Mouse (Mus musculus) MEL (cell line): ENCODE data around the gene Naa60. TPM values are rescaled to one million over a fixed set of nuclear protein-coding genes. Genes with fewer than 3 reads are reported as not detected.

Experiments used
- DNase-seq: peaks from one replicate; pipeline ENCODE4 v3.0.0; 2011; ENCODE audit warnings: low read depth, low spot score
- H3K27ac ChIP-seq: 2 replicates; pipeline ENCODE4 v1.5.1; 2012; ENCODE audit warnings: low read depth, mild to moderate bottlenecking, control low read depth, low read length, moderate library complexity; ENCODE audit not compliant: control insufficient read depth
- H3K27me3 ChIP-seq, 2 experiments: fragments of 150-350 bp in 1 of 2; sonication (generic) in 1 of 2; 2 replicates each; pipeline ENCODE4 v1.6.1; 2012; ENCODE audit warnings: low read length in 2 of 2, mild to moderate bottlenecking in 2 of 2, improper control_type of control experiment in 1 of 2, moderate library complexity in 1 of 2; ENCODE audit not compliant: insufficient read depth in 2 of 2, control insufficient read depth in 1 of 2
- H3K36me3 ChIP-seq, 2 experiments: 2 replicates each; pipeline ENCODE4 v1.6.1; 2012 to 2014; ENCODE audit warnings: low read length in 2 of 2, improper control_type of control experiment in 1 of 2, inconsistent platforms in 1 of 2, mild to moderate bottlenecking in 1 of 2; ENCODE audit not compliant: insufficient read depth in 2 of 2, control insufficient read depth in 1 of 2
- H3K4me1 ChIP-seq, 2 experiments: fragments of 150-350 bp in 1 of 2; sonication (generic) in 1 of 2; 2 replicates each; pipeline ENCODE4 v1.6.1; 2012; ENCODE audit warnings: low read length in 2 of 2, improper control_type of control experiment in 1 of 2, mild to moderate bottlenecking in 1 of 2; ENCODE audit not compliant: insufficient read depth in 2 of 2, control insufficient read depth in 1 of 2
- H3K4me3 ChIP-seq, 2 experiments: fragments of 150-350 bp in 1 of 2; sonication (generic) in 1 of 2; 2 replicates each; pipeline ENCODE4 v1.5.1; 2012; ENCODE audit warnings: low read depth in 2 of 2, low read length in 2 of 2, mild to moderate bottlenecking in 2 of 2, moderate library complexity in 2 of 2, control low read depth in 1 of 2, improper control_type of control experiment in 1 of 2; ENCODE audit not compliant: control insufficient read depth in 1 of 2, insufficient read depth in 1 of 2
- H3K79me2 ChIP-seq: 2 replicates; pipeline ENCODE4 v1.6.1; 2012; ENCODE audit warnings: mild to moderate bottlenecking, low read length, moderate library complexity; ENCODE audit not compliant: control insufficient read depth, poor library complexity, insufficient read depth
- H3K9ac ChIP-seq: 2 replicates; pipeline ENCODE4 v1.6.1; 2012; ENCODE audit warnings: low read depth, mild to moderate bottlenecking, control low read depth, low read length, moderate library complexity; ENCODE audit not compliant: control insufficient read depth, poor library complexity, severe bottlenecking
- H3K9me3 ChIP-seq: fragments of 150-350 bp; sonication (generic); replicated peaks from 2 replicates; pipeline ENCODE4 v1.6.1; 2012; ENCODE audit warnings: mild to moderate bottlenecking, low read length, improper control_type of control experiment, moderate library complexity; ENCODE audit not compliant: insufficient read depth
- E2F4 ChIP-seq: IDR thresholded peaks from 2 replicates; pipeline ENCODE4 v1.6.1; 2011; ENCODE audit warnings: low read depth, low read length, improper control_type of control experiment, borderline replicate concordance
- ELF1 ChIP-seq: IDR thresholded peaks from 2 replicates; pipeline ENCODE4 v1.6.1; 2014; ENCODE audit warnings: low read depth, mild to moderate bottlenecking, inconsistent platforms, low read length, improper control_type of control experiment, moderate library complexity
- GATA1 ChIP-seq: IDR thresholded peaks from 2 replicates; pipeline ENCODE4 v1.6.1; 2011; ENCODE audit warnings: low read depth, low read length, improper control_type of control experiment
- HCFC1 ChIP-seq: IDR thresholded peaks from 2 replicates; pipeline ENCODE4 v1.6.1; 2012; ENCODE audit warnings: low read depth, mild to moderate bottlenecking, inconsistent platforms, low read length, improper control_type of control experiment, moderate library complexity
- JUND ChIP-seq: IDR thresholded peaks from 2 replicates; pipeline ENCODE4 v1.6.1; 2011; ENCODE audit warnings: low read depth, mild to moderate bottlenecking, improper control_type of control experiment, low read length
- MAX ChIP-seq: IDR thresholded peaks from 2 replicates; pipeline ENCODE4 v1.6.1; 2011; ENCODE audit warnings: low read length, improper control_type of control experiment
- MAZ ChIP-seq: IDR thresholded peaks from 2 replicates; pipeline ENCODE4 v1.6.1; 2012; ENCODE audit warnings: low read depth, mild to moderate bottlenecking, inconsistent platforms, low read length, improper control_type of control experiment
- MEF2A ChIP-seq: IDR thresholded peaks from 2 replicates; pipeline ENCODE4 v1.6.1; 2014; ENCODE audit warnings: low read depth, mild to moderate bottlenecking, inconsistent platforms, low read length, improper control_type of control experiment; ENCODE audit not compliant: poor library complexity, insufficient replicate concordance, severe bottlenecking; ENCODE audit errors: extremely low read depth
- MXI1 ChIP-seq: IDR thresholded peaks from 2 replicates; pipeline ENCODE4 v1.6.1; 2011; ENCODE audit warnings: mild to moderate bottlenecking, low read depth, low read length, improper control_type of control experiment
- MYB ChIP-seq: IDR thresholded peaks from 2 replicates; pipeline ENCODE4 v1.6.1; 2011; ENCODE audit warnings: mild to moderate bottlenecking, low read depth, low read length, improper control_type of control experiment
- MYC ChIP-seq: IDR thresholded peaks from 2 replicates; pipeline ENCODE4 v1.6.1; 2011; ENCODE audit warnings: low read depth, mild to moderate bottlenecking, low read length, improper control_type of control experiment, moderate library complexity
- NELFE ChIP-seq: IDR thresholded peaks from 2 replicates; pipeline ENCODE4 v1.6.1; 2011; ENCODE audit warnings: low read depth, low read length, improper control_type of control experiment
- TAL1 ChIP-seq: IDR thresholded peaks from 2 replicates; pipeline ENCODE4 v1.6.1; 2012; ENCODE audit warnings: mild to moderate bottlenecking, inconsistent platforms, low read length, moderate library complexity, mixed read lengths
- TBP ChIP-seq: IDR thresholded peaks from 2 replicates; pipeline ENCODE4 v1.8.0; 2011; ENCODE audit warnings: low read depth, low read length, improper control_type of control experiment
- USF2 ChIP-seq, 2 experiments: IDR thresholded peaks; 2 replicates each; pipeline ENCODE4 v1.6.1; 2011 to 2012; ENCODE audit warnings: improper control_type of control experiment in 2 of 2, low read length in 2 of 2, borderline replicate concordance in 1 of 2, inconsistent platforms in 1 of 2, low read depth in 1 of 2, mild to moderate bottlenecking in 1 of 2; ENCODE audit not compliant: insufficient read depth in 1 of 2
- ZMIZ1 ChIP-seq: IDR thresholded peaks from 2 replicates; pipeline ENCODE4 v1.6.1; 2012; ENCODE audit warnings: low read depth, mild to moderate bottlenecking, inconsistent platforms, low read length, improper control_type of control experiment, moderate library complexity
- polyA plus RNA-seq, 2 experiments: library from polyadenylated mRNA; stranded (reverse) in 1 of 2; unstranded in 1 of 2; fragments of >175 nt in 1 of 2; fragments of >200 nt in 1 of 2; gene quantifications; 2 replicates each; pipeline versions ENCODE4 v1.2.1 to v1.2.4; 2012; ENCODE audit warnings: low replicate concordance in 2 of 2, low read depth in 1 of 2; ENCODE audit not compliant: insufficient read length in 2 of 2, insufficient read depth in 1 of 2, missing spikeins in 1 of 2
- total RNA-seq: library from RNA; depleted of rRNA; stranded (reverse); fragments of 300-350 nt; gene quantifications from 2 replicates; pipeline ENCODE4 v1.2.3, GENCODE M21; 2012

The Naa60 gene
- total and polyA plus RNA-seq, 3 experiments: 28.0 to 67.5 TPM; not detected in 1

- H3K27ac ChIP-seq: no peak overlapping the region
- TF ChIP-seq TAL1: no peak
- TF ChIP-seq ELF1: no peak
- TF ChIP-seq HCFC1: no peak
- TF ChIP-seq ZMIZ1: no peak
- no peak for TF ChIP-seq MYC
- TF ChIP-seq NELFE: no peak
- TF ChIP-seq TBP: no peak
- no peak for TF ChIP-seq MAZ
- peaks cover 0 to 2% of the 10 kb centered on the region in 2 experiments; a peak in 1 of 4 replicates for H3K4me1 ChIP-seq
- peaks cover 0 to 16% of the 10 kb centered on the region in 2 experiments; a peak in 2 of 4 replicates for H3K36me3 ChIP-seq
- peak; percentile 14 for DNase-seq
- no peaks in the 10 kb centered on the region for H3K79me2 ChIP-seq
- no peaks in the 10 kb centered on the region for H3K9me3 ChIP-seq
- no peak overlapping the region for H3K4me3 ChIP-seq
- no peaks in the 10 kb centered on the region for H3K27me3 ChIP-seq
- no peak overlapping the region for H3K9ac ChIP-seq
Measured at GRCm38 (mm10) chr16:3929151-3929550, 57.0 kb downstream of the Naa60 start.

GRCm38 (mm10) chr16:3933536-3933935 is 61.4 kb downstream of the Naa60 start:
- no peaks in the 10 kb centered on the region for H3K4me1 ChIP-seq
- H3K4me3 ChIP-seq: no peak overlapping the region
- TF ChIP-seq MXI1 (no peak), MYB (no peak)
- no peaks in the 10 kb centered on the region for H3K79me2 ChIP-seq
- no peaks in the 10 kb centered on the region for H3K27me3 ChIP-seq
- no peaks in the 10 kb centered on the region for H3K9me3 ChIP-seq
- H3K36me3 ChIP-seq: peaks cover 0 to 4% of the 10 kb centered on the region in 2 experiments; a peak in 2 of 4 replicates
- no peak overlapping the region for H3K27ac ChIP-seq
- no peak overlapping the region for H3K9ac ChIP-seq
- no peak for DNase-seq

- Histone ChIP-seq H3K27me3 (no peaks in the 10 kb centered on the region), H3K9ac (no peak overlapping the region), H3K4me1 (no peaks in the 10 kb centered on the region), H3K4me3 (no peak overlapping the region), H3K79me2 (no peaks in the 10 kb centered on the region), H3K9me3 (no peaks in the 10 kb centered on the region), H3K27ac (no peak overlapping the region), H3K36me3 (peaks cover 0 to 4% of the 10 kb centered on the region in 2 experiments; a peak in 2 of 4 replicates)
- no peak for DNase-seq
- TF ChIP-seq MAX (no peak), MXI1 (no peak), E2F4 (no peak), NELFE (no peak), GATA1 (no peak), USF2 (IDR thresholded peaks at IDR 0.05; ENCODE audit: borderline replicate concordance in 1 of 2, insufficient read depth in 1 of 2, low read depth in 1 of 2, low read length in 2 of 2) (no peak), JUND (no peak), MEF2A (no peak)
Measured at GRCm38 (mm10) chr16:3934091-3934490, 61.9 kb downstream of the Naa60 start.
